Mouse (Mus musculus) urinary bladder, postnatal 4 days (tissue): ENCODE measurements at regions not wholly inside any gene's neighbourhood (a gene's known extent, or its start where the extent isn't known, plus 50 kb on each side); places are given as distances from the start of the nearest gene placed in this dataset.

Experiments used
- DNase-seq, 2 experiments: peaks; one replicate each; pipeline ENCODE4 v3.0.0; 2021 to 2022; ENCODE audit warnings: low spot score in 2 of 2

- no peak for DNase-seq
Observed at GRCm38 (mm10) chr10:41018888-41019287, 53.2 kb downstream of the Gpr6 start.

- no peak for DNase-seq
Observed at GRCm38 (mm10) chr10:41016547-41016946, 55.5 kb downstream of the Gpr6 start.

GRCm38 (mm10) chr10:41015654-41016053 is 56.4 kb downstream of the Gpr6 start:
- DNase-seq: peak in 1 of 2 experiments; percentile 59

- DNase-seq: no peak
Observed at GRCm38 (mm10) chr10:41010585-41010984, 61.5 kb downstream of the Gpr6 start.

GRCm38 (mm10) chr10:41007866-41008265 is 64.2 kb downstream of the Gpr6 start:
- no peak for DNase-seq

- DNase-seq: peak in 1 of 2 experiments; percentile 53
Observed at GRCm38 (mm10) chr10:41006634-41007033, 65.5 kb downstream of the Gpr6 start.

- peak in 1 of 2 experiments; percentile 53 for DNase-seq
Observed at GRCm38 (mm10) chr10:41005776-41006175, 66.3 kb downstream of the Gpr6 start.

GRCm38 (mm10) chr10:41004753-41005152 is 67.3 kb downstream of the Gpr6 start:
- DNase-seq: peak in 1 of 2 experiments; percentile 41

GRCm38 (mm10) chr10:41004044-41004689 is 67.9 kb downstream of the Gpr6 start:
- peak; percentile 55 to 65 for DNase-seq

- DNase-seq: peak in 1 of 2 experiments; percentile 36
Observed at GRCm38 (mm10) chr10:41003197-41003596, 68.9 kb downstream of the Gpr6 start.

- DNase-seq: no peak
Observed at GRCm38 (mm10) chr10:41000965-41001364, 71.1 kb downstream of the Gpr6 start.

- DNase-seq: peak in 1 of 2 experiments; percentile 57
Observed at GRCm38 (mm10) chr10:40999486-40999885, 72.6 kb downstream of the Gpr6 start.

- DNase-seq: no peak
Observed at GRCm38 (mm10) chr10:40998799-40999198, 73.3 kb downstream of the Gpr6 start.

GRCm38 (mm10) chr10:40998330-40998729 is 73.8 kb downstream of the Gpr6 start:
- DNase-seq: no peak

- no peak for DNase-seq
Observed at GRCm38 (mm10) chr10:40997606-40998005, 74.5 kb downstream of the Gpr6 start.
